Mouse (Mus musculus): ENCODE results near the gene Cgn.
"Not testable (repeated sequence)": the region's sequence is repeated elsewhere in the genome, so short reads cannot be mapped to it uniquely, and the experiment has no call there.

Cgn gene

DNA sequence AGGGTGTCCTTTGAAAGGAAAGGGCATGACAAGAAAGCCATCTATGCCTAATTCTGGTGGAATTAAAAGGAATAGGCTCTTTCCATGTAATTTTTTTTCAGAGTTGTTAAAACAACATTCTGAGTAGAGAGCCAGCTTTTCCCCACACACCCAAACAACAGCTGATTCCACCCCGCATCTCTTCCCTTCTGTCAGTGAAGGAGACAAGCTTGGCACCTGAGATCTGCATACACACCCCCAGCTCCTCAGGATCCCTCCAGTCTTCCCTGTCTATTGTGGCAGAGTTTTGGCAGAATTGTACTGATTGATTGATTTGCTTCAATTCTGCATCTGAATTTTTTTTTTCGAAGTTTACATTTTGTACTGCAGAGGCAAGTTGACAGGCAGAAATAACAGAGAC, 6.0 kb upstream of the Cgn start:
- no peak for DNase-seq (ENCODE audit: low read depth, low spot score)

DNA sequence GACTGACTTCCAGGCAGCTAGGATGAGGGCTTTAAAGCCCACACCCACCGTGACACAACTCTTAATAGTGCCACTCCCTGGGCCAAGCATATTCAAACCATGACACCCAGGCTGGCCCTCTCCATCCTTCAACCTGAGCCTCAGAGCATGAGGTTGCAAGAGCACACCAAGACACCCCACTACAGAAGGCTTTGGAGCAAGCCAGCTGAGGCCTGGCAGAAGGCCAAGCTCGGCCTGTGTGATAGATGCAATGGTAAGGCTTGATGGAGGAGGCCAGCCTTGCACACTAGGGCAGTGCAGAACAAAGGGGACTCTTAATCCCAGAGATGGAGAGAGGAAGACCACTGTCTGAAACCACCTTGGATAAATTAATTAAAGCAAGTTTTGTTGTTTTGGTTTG, 3.2 kb upstream of the Cgn start:
- no peak for DNase-seq (ENCODE audit: low read depth, low spot score)

DNA sequence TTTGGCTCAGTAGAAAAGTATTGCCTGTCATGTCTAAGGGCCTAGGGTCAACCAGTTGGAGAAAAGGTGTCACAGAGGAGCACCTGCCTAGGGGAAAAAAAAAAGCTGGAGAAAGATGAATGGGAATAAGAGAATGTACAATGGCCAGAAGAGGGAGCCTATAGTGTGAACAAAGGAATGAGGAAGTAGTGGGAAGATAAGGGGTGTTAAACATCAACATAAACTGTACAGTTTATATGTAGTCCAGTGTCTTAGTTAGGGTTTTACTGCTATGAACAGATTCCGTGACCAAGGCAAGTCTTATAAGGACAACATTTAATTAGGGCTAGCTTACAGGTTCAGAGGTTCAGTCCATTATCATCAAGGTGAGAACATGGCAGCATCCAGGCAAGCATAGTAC, 2.8 kb upstream of the Cgn start:
- no peak for DNase-seq (ENCODE audit: low read depth, low spot score)

DNA sequence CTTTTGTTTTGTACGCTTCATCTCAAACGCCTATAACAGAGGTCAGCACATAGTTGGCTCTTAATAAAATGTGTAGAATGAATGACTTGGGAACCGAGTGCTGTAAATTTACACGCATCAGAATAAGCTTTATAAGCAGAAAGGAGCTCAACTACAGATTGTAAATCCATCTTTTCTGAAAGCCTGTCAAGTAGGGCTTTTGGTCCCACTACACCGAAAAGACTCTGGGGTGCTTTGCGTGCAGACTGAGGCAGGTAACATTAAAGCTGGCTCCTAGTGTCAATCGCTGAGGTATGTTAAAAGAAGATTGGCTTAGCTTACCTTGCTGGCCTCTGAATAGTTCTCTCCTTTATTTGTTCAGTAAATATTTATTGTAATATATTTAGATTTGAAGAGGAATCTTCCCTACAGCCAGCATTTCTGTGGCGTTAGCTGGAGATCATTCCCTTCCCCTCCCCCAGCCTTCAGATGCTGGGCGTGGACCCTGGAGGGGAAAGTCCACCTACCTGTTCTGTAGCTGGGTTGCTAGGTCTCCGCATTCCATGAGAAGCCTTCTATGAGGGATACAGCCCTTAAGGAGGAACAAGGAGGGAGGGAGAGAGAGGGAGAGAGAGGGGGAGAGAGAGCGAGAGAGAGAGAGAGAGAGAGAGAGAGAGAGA, 959 bp upstream of the Cgn start:
- DNase-seq (ENCODE audit: low read depth, low spot score), result no peak

DNA sequence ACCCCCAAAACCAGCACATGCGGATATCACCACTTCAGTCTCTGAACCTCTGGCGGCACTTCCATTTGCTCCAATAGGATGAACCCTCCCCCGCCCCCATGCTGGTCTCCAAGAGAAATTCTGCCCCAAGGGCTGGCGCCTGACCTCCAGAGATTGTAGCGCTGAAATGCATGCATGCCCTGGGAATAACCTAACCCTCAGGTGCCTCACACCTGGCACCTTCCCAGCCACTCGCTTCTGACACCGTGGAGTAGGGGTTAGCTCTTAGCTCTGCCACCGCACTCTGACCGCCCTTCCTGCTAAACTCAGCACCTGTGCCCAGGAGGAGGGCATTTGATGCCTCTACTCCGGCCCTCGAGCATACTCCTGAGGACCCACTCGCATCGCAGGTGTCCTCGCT, 334 bp downstream of the Cgn start:
- DNase-seq (ENCODE audit: low read depth, low spot score), result no peak

DNA sequence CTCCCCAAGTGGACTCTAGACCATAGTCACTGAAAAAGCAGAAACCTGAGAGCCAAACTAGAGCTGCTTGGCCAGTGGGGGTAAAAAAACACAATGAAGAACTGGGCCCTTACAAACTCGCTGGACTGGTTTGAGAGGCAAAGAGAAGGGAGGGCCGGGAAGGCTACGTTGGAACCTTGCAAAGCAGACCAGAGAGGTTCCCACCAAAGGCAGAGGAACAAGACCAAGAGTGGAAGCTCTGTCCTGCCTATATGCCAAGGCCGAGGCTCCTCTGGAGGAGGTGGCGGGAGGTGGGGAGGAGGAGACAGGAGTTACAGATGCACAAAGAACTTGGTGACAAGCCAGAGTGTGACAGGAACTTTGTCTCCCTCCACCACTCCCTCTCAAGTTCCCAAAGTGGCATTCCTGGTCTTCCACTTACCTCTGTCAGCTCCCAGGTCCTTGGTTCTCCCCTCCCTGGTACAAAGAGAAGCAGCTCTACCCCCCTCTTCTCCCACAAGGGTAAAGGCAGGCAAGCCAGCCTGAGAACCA, 2.1 kb downstream of the Cgn start:
- DNase-seq (ENCODE audit: low read depth, low spot score), result no peak

DNA sequence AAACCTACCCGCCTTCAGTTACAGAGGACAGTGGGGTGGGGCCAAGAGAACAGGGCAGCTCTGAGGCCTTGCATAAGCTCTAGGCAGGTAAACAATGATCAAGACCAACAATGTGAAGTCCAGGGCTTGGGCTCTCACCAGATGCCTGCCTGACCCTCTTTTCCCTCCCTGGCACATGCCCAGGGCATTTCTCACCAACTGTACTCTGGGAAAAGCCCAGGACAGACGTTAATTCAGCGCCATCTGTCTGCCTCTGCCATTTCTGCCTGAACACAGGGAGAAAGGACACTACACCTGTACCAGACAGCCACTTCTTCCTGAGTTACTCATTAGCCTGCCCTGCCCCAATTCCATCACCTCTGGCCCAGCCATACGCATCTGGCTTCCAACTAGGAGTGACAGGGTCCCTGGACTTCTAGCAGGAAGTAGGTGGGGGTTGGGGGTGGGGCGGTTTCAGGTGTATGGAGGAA, 2.8 kb downstream of the Cgn start:
- no peak for DNase-seq (ENCODE audit: low read depth, low spot score)

DNA sequence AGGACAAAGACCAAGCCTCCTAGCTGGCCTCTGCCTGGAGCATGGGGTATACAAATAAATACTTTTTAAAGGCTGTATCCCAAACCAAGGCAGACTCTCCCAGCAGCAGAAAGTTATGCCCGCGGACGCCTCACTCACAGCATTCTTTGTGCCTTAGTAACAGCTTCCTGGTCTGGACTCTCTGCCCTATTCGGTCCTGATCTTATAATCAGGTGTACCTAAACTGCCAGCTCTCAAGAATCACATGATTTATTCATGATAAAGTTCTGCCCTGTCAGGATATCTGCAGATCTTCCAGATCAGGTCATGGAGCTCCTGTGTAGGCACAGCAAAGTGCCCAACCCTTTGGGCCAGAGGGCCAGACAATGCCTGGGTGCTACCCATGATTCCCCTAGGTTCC, 3.4 kb downstream of the Cgn start:
- no peak for DNase-seq (ENCODE audit: low read depth, low spot score)

DNA sequence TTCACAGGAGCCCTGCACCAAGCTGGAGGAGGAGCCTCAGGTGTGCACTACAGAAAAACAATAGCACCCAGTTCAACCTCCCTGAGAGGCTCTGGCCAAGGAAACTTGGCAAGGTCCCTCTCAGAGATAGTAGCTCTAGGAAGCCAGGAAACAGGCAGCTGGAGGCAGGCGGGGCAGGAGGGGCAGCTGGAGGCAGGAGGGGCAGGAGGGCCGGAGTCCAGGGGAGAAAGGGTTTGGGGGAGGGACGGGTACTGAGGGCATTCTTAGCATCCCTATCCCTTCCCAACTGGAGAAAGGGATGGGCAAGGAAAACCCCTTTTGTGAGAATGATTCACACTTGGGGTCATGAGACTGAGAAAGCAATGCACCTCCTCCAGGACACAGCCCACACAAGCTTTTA, 4.9 kb downstream of the Cgn start:
- no peak for DNase-seq (ENCODE audit: low read depth, low spot score)

DNA sequence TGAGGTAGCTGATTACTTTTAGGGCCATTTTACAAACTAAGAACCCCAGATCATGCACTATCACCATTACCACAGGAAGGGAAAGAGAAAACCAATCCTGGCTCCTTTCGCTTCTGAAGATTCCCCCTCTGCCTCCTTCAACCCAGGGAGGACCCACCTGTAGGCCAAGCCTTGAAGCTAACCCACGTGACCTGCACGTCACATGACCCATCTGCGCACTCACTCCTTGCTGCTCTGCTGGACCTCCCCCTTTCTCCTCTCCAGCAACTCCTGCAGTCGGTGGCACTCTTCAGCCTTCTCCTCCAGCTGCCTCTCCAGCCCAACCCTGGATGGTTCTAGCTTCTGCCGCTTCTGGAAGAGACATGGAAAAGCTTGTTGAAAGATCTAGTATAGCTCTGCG, 10.4 kb downstream of the Cgn start:
- no peak for DNase-seq (ENCODE audit: low read depth, low spot score)

DNA sequence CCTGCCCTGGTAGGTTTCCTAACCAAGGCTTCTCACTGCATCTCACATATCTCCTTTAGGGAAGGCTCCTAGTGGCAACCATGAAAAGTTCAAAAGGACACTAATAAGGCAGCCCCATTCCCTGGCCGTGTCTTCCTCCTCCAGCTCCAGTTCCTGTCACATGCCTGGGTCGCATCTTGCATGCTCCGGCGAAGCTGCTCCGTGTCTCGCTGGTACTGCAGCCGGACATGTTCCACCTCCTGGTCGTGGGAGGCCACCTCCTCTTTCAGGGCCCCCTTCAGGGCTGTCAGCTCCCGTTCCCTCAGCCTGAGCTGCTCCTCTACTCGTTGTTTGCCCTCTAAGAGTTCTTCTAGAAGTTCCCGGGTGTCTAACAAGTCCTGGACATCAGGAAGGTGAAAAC, 12.3 kb downstream of the Cgn start:
- DNase-seq (ENCODE audit: low read depth, low spot score), result no peak

DNA sequence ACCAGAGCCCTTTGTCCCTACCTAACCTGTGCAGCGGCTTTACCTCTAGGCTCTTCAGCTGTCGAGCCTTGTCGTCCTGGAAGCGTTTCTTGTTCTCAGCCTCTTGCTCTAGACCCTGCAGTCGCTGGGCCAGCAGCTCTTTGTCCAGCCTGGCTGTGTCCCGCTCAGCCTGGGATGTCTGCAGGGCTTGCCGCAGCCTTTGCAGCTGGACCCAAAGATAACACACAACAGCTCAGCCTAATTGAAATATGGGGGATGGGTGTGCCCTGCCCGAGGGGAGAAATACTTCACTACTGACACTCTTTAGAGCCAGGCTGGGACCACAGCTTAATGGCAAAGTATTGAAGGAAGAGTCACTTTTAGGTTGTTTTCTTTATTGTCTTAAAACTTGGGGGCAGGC, 20.8 kb downstream of the Cgn start:
- not testable (repeated sequence) for DNase-seq (ENCODE audit: low read depth, low spot score)

DNA sequence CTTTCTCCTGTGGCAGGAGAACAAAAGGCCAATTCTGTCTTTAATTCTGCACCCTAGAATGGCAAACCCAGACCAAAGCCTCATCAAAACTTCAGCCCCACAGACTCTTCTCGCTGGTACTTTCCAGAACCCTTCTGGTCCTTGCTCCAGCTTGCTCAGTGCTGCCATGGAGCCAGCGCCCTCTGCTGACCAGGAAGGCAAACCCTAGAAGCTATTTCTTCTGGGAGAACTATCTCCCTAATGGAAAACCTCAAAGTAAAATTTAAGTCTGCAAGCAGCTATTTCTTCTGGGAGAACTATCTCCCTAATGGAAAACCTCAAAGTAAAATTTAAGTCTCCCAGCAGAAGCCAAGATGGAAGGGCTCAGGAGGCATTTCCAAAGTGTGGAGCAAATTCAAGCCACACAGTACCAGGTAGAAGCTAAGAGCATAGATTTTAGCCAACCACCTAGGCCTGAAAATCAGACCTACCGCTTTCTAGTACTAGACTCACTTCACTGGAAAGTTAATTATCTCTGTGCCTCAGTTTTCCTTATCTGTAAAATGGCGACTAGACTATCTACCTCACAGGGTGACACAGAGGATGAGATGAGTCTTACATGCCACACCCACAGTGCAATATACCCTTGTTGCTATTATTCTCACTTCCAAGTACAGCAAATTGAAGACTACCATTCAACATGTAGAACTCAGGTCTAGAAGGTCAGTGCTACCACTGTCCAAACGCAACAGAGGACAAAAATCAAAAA, 21.6 kb downstream of the Cgn start:
- not testable (repeated sequence) for DNase-seq (ENCODE audit: low read depth, low spot score)

DNA sequence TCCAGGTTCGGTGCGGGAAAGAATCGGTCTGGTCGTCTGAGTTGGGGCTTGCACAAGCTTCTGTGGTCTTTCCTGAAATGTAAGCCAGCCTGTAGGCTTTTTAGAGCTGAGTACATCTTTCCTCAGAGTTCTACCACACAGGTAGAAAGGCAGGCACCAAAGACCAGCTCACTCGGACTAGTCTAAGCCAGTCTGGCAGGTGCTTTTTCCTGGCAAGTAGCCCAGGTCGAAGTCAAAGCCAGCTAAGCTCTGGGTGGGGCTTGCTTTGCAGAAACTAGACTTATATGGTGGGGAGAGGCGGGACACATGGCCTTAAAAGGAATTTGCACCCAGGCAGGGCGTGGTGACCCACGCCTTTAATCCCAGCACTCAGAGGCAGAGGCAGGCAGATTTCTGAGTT, 27.9 kb downstream of the Cgn start:
- DNase-seq (ENCODE audit: low read depth, low spot score), result peak; percentile 42

DNA sequence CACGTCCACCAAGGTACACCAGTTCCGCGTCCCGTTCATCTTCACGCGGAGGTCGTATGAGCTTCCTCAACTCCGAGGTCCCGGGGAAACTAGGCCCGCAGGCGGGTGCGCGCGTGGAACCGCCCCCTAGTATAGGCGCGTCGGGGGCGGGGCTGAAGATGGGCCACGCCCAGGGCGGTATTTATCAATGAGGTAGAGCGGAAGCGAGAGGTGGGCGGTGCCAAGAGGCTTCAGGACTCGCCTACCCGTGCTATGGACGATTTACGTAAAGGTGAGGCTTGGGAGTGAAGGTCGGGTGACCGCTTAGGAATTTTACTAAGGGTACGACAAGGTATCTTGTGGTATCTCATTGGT, 28.3 kb downstream of the Cgn start:
- DNase-seq (ENCODE audit: low read depth, low spot score), result not testable (repeated sequence)

DNA sequence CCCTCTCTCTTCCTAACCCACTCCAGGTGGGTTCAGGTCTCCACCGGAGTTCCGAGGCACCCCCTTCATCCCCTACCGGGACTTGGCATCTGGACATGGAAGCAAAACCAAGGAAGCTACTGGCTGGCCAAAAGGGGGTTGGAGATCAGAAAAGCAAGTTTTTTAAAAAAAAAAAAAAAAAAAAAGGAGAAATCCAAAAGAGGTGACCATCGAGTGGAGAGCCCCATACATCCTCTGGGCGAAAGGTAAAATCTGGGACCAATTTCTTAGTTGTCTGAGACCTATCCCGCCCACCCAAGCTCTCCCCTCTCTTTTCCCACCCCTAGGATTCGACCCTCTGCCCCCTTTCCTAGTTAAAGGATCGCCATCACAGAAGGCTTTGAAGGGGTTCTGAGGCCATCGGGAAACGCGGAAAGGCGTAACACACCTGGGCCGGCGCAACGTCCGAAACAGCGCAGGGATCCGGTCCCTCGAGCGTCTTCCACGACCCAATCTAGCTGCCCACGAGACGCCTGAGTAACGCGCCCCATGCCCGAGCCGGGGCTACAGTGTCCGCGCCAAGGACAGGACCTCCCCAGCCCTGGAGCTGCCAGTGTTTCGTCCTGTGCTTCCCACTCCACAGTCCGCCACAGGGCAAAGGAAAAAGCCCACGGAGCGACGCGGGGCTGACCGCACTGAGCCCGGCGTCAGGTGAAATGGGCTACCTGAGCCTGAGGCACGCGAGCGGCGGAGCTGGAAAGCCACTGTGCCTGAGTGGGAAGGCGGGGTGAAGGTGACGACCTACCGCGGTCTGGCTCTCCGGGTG, 28.8 kb downstream of the Cgn start:
- peak; percentile 16 for DNase-seq (ENCODE audit: low read depth, low spot score)

DNA sequence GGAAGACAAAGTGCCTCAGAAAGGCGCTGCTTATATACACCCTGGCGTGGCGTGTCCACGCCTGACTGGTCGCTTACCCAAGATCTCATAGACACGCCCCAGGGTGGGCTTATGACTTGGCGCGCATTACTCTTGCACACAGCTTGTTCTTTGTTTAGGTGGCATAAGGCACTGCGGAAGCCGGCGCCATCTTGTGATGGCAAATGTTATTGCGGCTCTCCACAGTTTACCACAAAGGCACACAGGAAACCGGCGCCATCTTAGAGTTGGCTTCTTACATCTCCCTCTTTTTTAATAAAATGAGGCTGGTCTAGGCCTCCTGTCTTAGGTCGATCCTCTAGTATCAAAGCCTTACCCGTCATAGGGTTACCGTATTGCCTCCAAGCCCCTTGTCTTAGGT, 40.6 kb downstream of the Cgn start:
- DNase-seq (ENCODE audit: low read depth, low spot score), result no peak

DNA sequence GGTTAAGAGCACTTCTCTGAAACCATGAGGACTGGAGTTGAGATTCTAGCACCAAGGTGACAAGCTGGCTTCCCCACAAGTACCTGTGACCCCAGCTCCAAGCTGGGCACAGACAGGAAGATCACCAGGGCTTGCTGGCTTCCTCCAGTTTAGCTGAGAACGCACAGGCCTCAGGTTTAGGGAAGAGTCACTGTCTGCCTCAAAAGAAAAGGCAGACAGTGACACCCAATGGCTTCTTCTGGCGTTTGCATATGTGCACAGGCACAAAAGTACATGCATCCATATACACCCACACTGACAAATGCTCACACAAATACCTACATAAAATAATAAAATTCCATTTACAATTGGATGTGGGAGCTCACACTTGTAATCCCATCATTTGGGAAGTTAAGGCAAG, 62.7 kb downstream of the Cgn start:
- not testable (repeated sequence) for DNase-seq (ENCODE audit: low read depth, low spot score)

DNA sequence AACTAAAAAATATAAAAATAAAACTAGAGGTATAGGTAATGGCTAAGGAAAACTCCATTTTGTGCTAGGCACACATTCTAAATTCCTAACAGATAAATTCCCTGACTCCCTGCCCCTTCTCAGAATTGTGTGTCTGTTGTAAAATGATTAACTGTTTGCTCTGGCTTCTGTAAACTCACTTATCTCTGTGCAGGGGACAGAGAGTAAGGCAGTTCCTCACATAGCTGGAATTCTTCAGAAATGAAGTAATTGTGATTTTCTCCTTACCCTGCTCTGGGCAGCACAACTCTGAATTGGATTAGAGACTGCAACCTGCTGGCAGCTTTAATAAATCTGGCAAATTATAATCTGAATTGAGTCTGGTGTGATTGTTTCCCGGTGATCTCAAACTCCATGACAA, 68.0 kb downstream of the Cgn start:
- not testable (repeated sequence) for DNase-seq (ENCODE audit: low read depth, low spot score)

DNA sequence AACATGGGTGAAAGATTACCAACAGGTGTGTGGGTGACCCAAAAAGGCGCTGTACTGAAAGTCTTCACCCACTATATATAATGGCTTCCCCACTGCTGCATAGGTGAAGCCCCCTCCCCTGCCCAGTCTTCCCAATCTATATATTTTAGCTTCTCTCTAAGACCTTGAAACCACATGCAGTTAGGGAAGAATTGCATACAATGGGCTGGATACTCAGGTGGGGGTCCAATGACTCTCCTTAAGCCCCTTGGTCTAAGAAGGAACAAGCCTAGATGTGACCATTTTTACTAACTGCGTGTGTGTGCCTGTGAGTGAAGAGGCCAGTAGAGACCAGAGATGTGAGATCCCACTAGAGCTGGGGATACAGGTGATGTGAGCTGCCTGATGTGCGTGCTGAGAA, 72.9 kb downstream of the Cgn start:
- not testable (repeated sequence) for DNase-seq (ENCODE audit: low read depth, low spot score)

DNA sequence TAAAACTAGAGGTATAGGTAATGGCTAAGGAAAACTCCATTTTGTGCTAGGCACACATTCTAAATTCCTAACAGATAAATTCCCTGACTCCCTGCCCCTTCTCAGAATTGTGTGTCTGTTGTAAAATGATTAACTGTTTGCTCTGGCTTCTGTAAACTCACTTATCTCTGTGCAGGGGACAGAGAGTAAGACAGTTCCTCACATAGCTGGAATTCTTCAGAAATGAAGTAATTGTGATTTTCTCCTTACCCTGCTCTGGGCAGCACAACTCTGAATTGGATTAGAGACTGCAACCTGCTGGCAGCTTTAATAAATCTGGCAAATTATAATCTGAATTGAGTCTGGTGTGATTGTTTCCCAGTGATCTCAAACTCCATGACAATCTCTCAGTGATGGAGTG, 75.7 kb downstream of the Cgn start:
- DNase-seq (ENCODE audit: low read depth, low spot score), result not testable (repeated sequence)
